ENCODE assay signal across 9 mouse cellular contexts in genomic region chr7:45465549-45465948, GRCm38 (mm10). TPM values are rescaled to one million over a fixed set of nuclear protein-coding genes. Genes with fewer than 3 reads are reported as not detected.
DNase-seq lines count a peak whose midpoint lies in the region; ATAC-seq and TF ChIP-seq lines count a peak whose summit lies in the region.
"Had no signal": no experiment of that assay in that cellular context is flagged by ENCODE, and none has a peak within 500 bp of the region (broad histone marks: within the 10 kb centered on the region; RNA-seq: fewer than 3 reads in every experiment).

No protein-coding gene starts in this region.

- H3K9ac ChIP-seq in heart, adult 2 months (ENCODE audit: low read depth, low read length), result no peak overlapping the region
- H3K9ac ChIP-seq in liver, embryonic 13.5 days, result peak overlapping the region; percentile 87

- H3K27ac ChIP-seq in heart, adult 2 months, result no peak overlapping the region; the same call in 1 of the 2 replicates
- H3K27ac ChIP-seq in hindbrain, embryonic 10.5 days, result peak overlapping the region; percentile 94
- H3K27ac ChIP-seq in liver, embryonic 13.5 days, result peak overlapping the region; percentile 76; the same call in 1 of the 2 replicates

- 78% methylated on average over 9 of the region's 9 CpGs for WGBS in heart, adult 2 months
- 84% methylated on average over 9 of the region's 9 CpGs for WGBS in hindbrain, embryonic 10.5 days
- 67% methylated on average over 9 of the region's 9 CpGs for WGBS in liver, embryonic 13.5 days (ENCODE audit: insufficient replicate concordance)

- peak overlapping the region; percentile 94 for H3K4me2 ChIP-seq in liver, embryonic 13.5 days

- TF ChIP-seq POLR2A in heart, adult 2 months (IDR thresholded peaks at IDR 0.05; ENCODE audit: insufficient read depth, low read depth, low read length), result no peak

- intact Hi-C loops in heart, adult 2 months (cut with DNase I), result loop anchor here (10.0 kb wide), 1 partner anchor 339 kb away; no protein-coding TSS in a partner anchor
- intact Hi-C loops in heart, postnatal 10 days (cut with DNase I), result no loop called here

- ATAC-seq in G1E (ENCODE audit: extremely low read depth, insufficient number of reproducible peaks, low FRiP score, poor library complexity, severe bottlenecking), result peak; percentile 16; the same call in 1 of the 2 replicates
- ATAC-seq in liver, embryonic 13.5 days (ENCODE audit: low read depth), result no peak
- no peak for ATAC-seq in megakaryocyte progenitor cell, adult 5-6 weeks (replicated peaks; ENCODE audit: poor library complexity)

- DNase-seq in heart, adult 2 months, result no peak
- no peak for DNase-seq in heart, postnatal 10 days
- DNase-seq in G1E (ENCODE audit: low spot score), result peak; percentile 43
- DNase-seq in hindbrain, embryonic 10.5 days (ENCODE audit: low spot score), result no peak
- no peak for DNase-seq in liver, embryonic 13.5 days
- DNase-seq in urinary bladder, adult 2 months (ENCODE audit: low spot score), result no peak
- no peak for DNase-seq in urinary bladder, postnatal 10 days (ENCODE audit: low spot score)

- H3K4me1 ChIP-seq in heart, adult 2 months (ENCODE audit: control insufficient read depth, insufficient read depth, low read length), result peaks cover 8% of the 10 kb centered on the region
- H3K4me1 ChIP-seq in G1E (ENCODE audit: insufficient read depth, low read depth, low read length), result peaks cover 54% of the 10 kb centered on the region
- peaks cover 37% of the 10 kb centered on the region for H3K4me1 ChIP-seq in hindbrain, embryonic 10.5 days (replicated peaks)
- H3K4me1 ChIP-seq in liver, embryonic 13.5 days (replicated peaks), result peaks cover 65% of the 10 kb centered on the region

- H3K27me3 ChIP-seq in heart, adult 2 months (ENCODE audit: control insufficient read depth, insufficient read depth, low read length), result no peaks in the 10 kb centered on the region
- H3K27me3 ChIP-seq in G1E (ENCODE audit: insufficient read depth, low read length), result peaks cover 2% of the 10 kb centered on the region; the same call in 1 of the 2 replicates
- no peaks in the 10 kb centered on the region for H3K27me3 ChIP-seq in hindbrain, embryonic 10.5 days (ENCODE audit: insufficient read depth, poor library complexity, severe bottlenecking)
- no peaks in the 10 kb centered on the region for H3K27me3 ChIP-seq in liver, embryonic 13.5 days

- H3K79me2 ChIP-seq in heart, adult 2 months (replicated peaks; ENCODE audit: control insufficient read depth, insufficient read depth, low read length), result no peaks in the 10 kb centered on the region

- no peak overlapping the region; the same call in 1 of the 2 replicates for H3K4me3 ChIP-seq in heart, adult 2 months
- peak overlapping the region; percentile 94 for H3K4me3 ChIP-seq in G1E (ENCODE audit: low read depth, low read length)
- peak overlapping the region; percentile 84 for H3K4me3 ChIP-seq in hindbrain, embryonic 10.5 days
- H3K4me3 ChIP-seq in liver, embryonic 13.5 days (replicated peaks), result peak overlapping the region; percentile 79

- H3K9me3 ChIP-seq in G1E (replicated peaks), result no peaks in the 10 kb centered on the region
- H3K9me3 ChIP-seq in hindbrain, embryonic 10.5 days, result no peaks in the 10 kb centered on the region
- no peaks in the 10 kb centered on the region for H3K9me3 ChIP-seq in liver, embryonic 13.5 days (replicated peaks)

- no peak for TF ChIP-seq EP300 in heart, adult 2 months (IDR thresholded peaks at IDR 0.05; ENCODE audit: insufficient read depth, low read depth, low read length)

- 0 out of 2 replicates have a peak, but pooled peaks have one; percentile 14 for TF ChIP-seq CTCF in heart, adult 2 months (IDR thresholded peaks at IDR 0.05)
- no peak for TF ChIP-seq CTCF in G1E (IDR thresholded peaks at IDR 0.05; ENCODE audit: low read depth, low read length)

- H3K36me3 ChIP-seq in heart, adult 2 months (ENCODE audit: control insufficient read depth, insufficient read depth, low read length), result no peaks in the 10 kb centered on the region
- peaks cover 51% of the 10 kb centered on the region for H3K36me3 ChIP-seq in G1E (replicated peaks)
- H3K36me3 ChIP-seq in hindbrain, embryonic 10.5 days, result peaks cover 49% of the 10 kb centered on the region
- H3K36me3 ChIP-seq in liver, embryonic 13.5 days, result peaks cover 40% of the 10 kb centered on the region

RNA-seq across cellular contexts. Expression of gene Bax, which starts 1.1 kb away (rescaled TPM):
- total RNA-seq in heart, adult 2 months (2021), result 10 to 100 TPM; 21.9 to 25.9 TPM
- polyA plus RNA-seq in heart, adult 2 months (2012; rRNA removed), result 46.6 and 47.2 TPM in 2 replicates
- total RNA-seq in heart, postnatal 10 days (2021), result 10 to 100 TPM; 44.5 to 45.8 TPM
- total RNA-seq in G1E (2014; fragmentation: Nextera tagmentation) (68.8 and 93.1 TPM in 2 replicates), G1E (2017) (87.2 and 97.2 TPM in 2 replicates)
- 287 and 342 TPM in 2 replicates for polyA plus RNA-seq in G1E (2012)
- 264 and 295 TPM in 2 replicates for polyA plus RNA-seq in hindbrain, embryonic 10.5 days (2016; fragmentation: Nextera tagmentation; extraction: Ambion mirVana)
- 104 and 106 TPM in 2 replicates for polyA plus RNA-seq in liver, embryonic 13.5 days (2015; fragmentation: Nextera tagmentation; extraction: Ambion mirVana)
- 20.7 and 21.5 TPM in 2 replicates for total RNA-seq in megakaryocyte progenitor cell, adult 5-6 weeks (2015)
- total RNA-seq in megakaryocyte progenitor cell, adult 5-6 weeks (2017), result 29.6 and 35.2 TPM in 2 replicates
- polyA plus RNA-seq in urinary bladder, adult 2 months (2012; rRNA removed), result 78.4 and 113 TPM in 2 replicates

RNA-seq across cellular contexts. Expression of gene Ftl1, which starts 5.9 kb away (rescaled TPM):
- total RNA-seq in heart, adult 2 months (2021), result 100 to 1,000 TPM; 213 to 308 TPM
- polyA plus RNA-seq in heart, adult 2 months (2012; rRNA removed), result 505 and 903 TPM in 2 replicates
- total RNA-seq in heart, postnatal 10 days (2021), result 100 to 1,000 TPM; 232 to 268 TPM
- total RNA-seq in G1E (2014; fragmentation: Nextera tagmentation) (2,893 and 3,214 TPM in 2 replicates), G1E (2017) (4,307 and 4,361 TPM in 2 replicates)
- 6,399 and 6,975 TPM in 2 replicates for polyA plus RNA-seq in G1E (2012)
- polyA plus RNA-seq in hindbrain, embryonic 10.5 days (2016; fragmentation: Nextera tagmentation; extraction: Ambion mirVana), result 5,819 and 7,209 TPM in 2 replicates
- polyA plus RNA-seq in liver, embryonic 13.5 days (2015; fragmentation: Nextera tagmentation; extraction: Ambion mirVana), result 7,621 and 8,262 TPM in 2 replicates
- total RNA-seq in megakaryocyte progenitor cell, adult 5-6 weeks (2015), result 1,479 and 1,608 TPM in 2 replicates
- 770 and 961 TPM in 2 replicates for total RNA-seq in megakaryocyte progenitor cell, adult 5-6 weeks (2017)
- polyA plus RNA-seq in urinary bladder, adult 2 months (2012; rRNA removed), result 1,966 and 2,293 TPM in 2 replicates

RNA-seq across cellular contexts. Expression of gene Tulp2, which starts 16.1 kb away (rescaled TPM):
- total RNA-seq in heart, adult 2 months (2021), result not detected
- 0.20 and 0.27 TPM in 2 replicates for polyA plus RNA-seq in heart, adult 2 months (2012; rRNA removed)
- not detected for total RNA-seq in heart, postnatal 10 days (2021)
- total RNA-seq in G1E (2014; fragmentation: Nextera tagmentation), result 0.98 and 1.1 TPM in 2 replicates
- 0.23 and 0.49 TPM in 2 replicates for total RNA-seq in G1E (2017)
- polyA plus RNA-seq in G1E (2012), result 1.0 and 1.7 TPM in 2 replicates
- polyA plus RNA-seq in hindbrain, embryonic 10.5 days (2016; fragmentation: Nextera tagmentation; extraction: Ambion mirVana), result 0.47 and 1.2 TPM in 2 replicates
- polyA plus RNA-seq in liver, embryonic 13.5 days (2015; fragmentation: Nextera tagmentation; extraction: Ambion mirVana), result 0.80 and 0.87 TPM in 2 replicates
- 0.07 TPM in 1 of 2 replicates, not detected in the other for total RNA-seq in megakaryocyte progenitor cell, adult 5-6 weeks (2015)
- not detected in 2 replicates for total RNA-seq in megakaryocyte progenitor cell, adult 5-6 weeks (2017)
- 0.43 and 0.56 TPM in 2 replicates for polyA plus RNA-seq in urinary bladder, adult 2 months (2012; rRNA removed)
- total RNA-seq: layer of hippocampus, postnatal 36 days had no signal

RNA-seq across cellular contexts. Expression of gene Gm45808, which starts 21.1 kb away (rescaled TPM):
- total RNA-seq in heart, adult 2 months (2021), result 1 to 10 TPM; 4.8 to 8.1 TPM
- 1.6 and 2.5 TPM in 2 replicates for polyA plus RNA-seq in heart, adult 2 months (2012; rRNA removed)
- total RNA-seq in heart, postnatal 10 days (2021), result 1 to 10 TPM; 2.2 to 2.5 TPM
- total RNA-seq in G1E (2014; fragmentation: Nextera tagmentation) (not detected in 2 replicates), G1E (2017) (not detected in 2 replicates)
- polyA plus RNA-seq in G1E (2012), result not detected in 2 replicates
- not detected in 2 replicates for polyA plus RNA-seq in hindbrain, embryonic 10.5 days (2016; fragmentation: Nextera tagmentation; extraction: Ambion mirVana)
- polyA plus RNA-seq in liver, embryonic 13.5 days (2015; fragmentation: Nextera tagmentation; extraction: Ambion mirVana), result not detected in 2 replicates
- total RNA-seq in megakaryocyte progenitor cell, adult 5-6 weeks (2015), result not detected in 2 replicates
- total RNA-seq in megakaryocyte progenitor cell, adult 5-6 weeks (2017), result not detected in 2 replicates
- polyA plus RNA-seq in urinary bladder, adult 2 months (2012; rRNA removed), result 0.29 and 0.31 TPM in 2 replicates

RNA-seq across cellular contexts. Expression of gene Dhdh, which starts 23.1 kb away (rescaled TPM):
- total RNA-seq in heart, adult 2 months (2021), result 1 to 10 TPM; 8.2 to 8.9 TPM
- polyA plus RNA-seq in heart, adult 2 months (2012; rRNA removed), result 6.4 and 10.1 TPM in 2 replicates
- total RNA-seq in heart, postnatal 10 days (2021), result 1 to 10 TPM; 4.7 to 6.0 TPM
- total RNA-seq in G1E (2014; fragmentation: Nextera tagmentation) (17.7 and 18.0 TPM in 2 replicates), G1E (2017) (4.8 and 6.8 TPM in 2 replicates)
- polyA plus RNA-seq in G1E (2012), result 1.3 and 1.6 TPM in 2 replicates
- 4.8 and 6.7 TPM in 2 replicates for polyA plus RNA-seq in hindbrain, embryonic 10.5 days (2016; fragmentation: Nextera tagmentation; extraction: Ambion mirVana)
- 2.0 and 2.2 TPM in 2 replicates for polyA plus RNA-seq in liver, embryonic 13.5 days (2015; fragmentation: Nextera tagmentation; extraction: Ambion mirVana)
- total RNA-seq in megakaryocyte progenitor cell, adult 5-6 weeks (2015), result 18.6 and 22.4 TPM in 2 replicates
- total RNA-seq in megakaryocyte progenitor cell, adult 5-6 weeks (2017), result 18.1 and 20.7 TPM in 2 replicates
- polyA plus RNA-seq in urinary bladder, adult 2 months (2012; rRNA removed), result 5.7 and 7.7 TPM in 2 replicates
